ENCODE assay signal across 19 mouse cellular contexts in genomic region chr1:173995003-173995402, GRCm38 (mm10). TPM values are rescaled to one million over a fixed set of nuclear protein-coding genes. Genes with fewer than 3 reads are reported as not detected.
"Had no signal": no experiment of that assay in that cellular context is flagged by ENCODE, and none has a peak within 500 bp of the region (broad histone marks: within the 10 kb centered on the region; RNA-seq: fewer than 3 reads in every experiment).

No protein-coding gene starts in this region.

- H3K4me3 ChIP-seq: layer of hippocampus, adult 2 months; limb, embryonic 10.5 days; liver, embryonic 15.5 days; neural tube, embryonic 12.5 days had no signal

- H3K27ac ChIP-seq: kidney, postnatal 0 days; layer of hippocampus, adult 2 months; limb, embryonic 10.5 days; liver, embryonic 15.5 days; neural tube, embryonic 12.5 days had no signal

- H3K4me1 ChIP-seq: limb, embryonic 10.5 days; liver, embryonic 15.5 days; neural tube, embryonic 12.5 days had no signal

- DNase-seq: kidney, adult 9 months; kidney, postnatal 36 days; lung, adult 2 months; lung, postnatal 36 days; thymus, adult 18-20 months; thymus, postnatal 14 days had no signal

- H3K9ac ChIP-seq: liver, embryonic 15.5 days; neural tube, embryonic 12.5 days had no signal

- ATAC-seq: lung, postnatal 0 days had no signal

- H3K36me3 ChIP-seq: limb, embryonic 10.5 days; liver, embryonic 15.5 days; neural tube, embryonic 12.5 days had no signal

- H3K4me2 ChIP-seq: liver, embryonic 11.5 days; liver, embryonic 15.5 days; neural tube, embryonic 12.5 days had no signal

- H3K9me3 ChIP-seq: limb, embryonic 10.5 days; liver, embryonic 15.5 days; neural tube, embryonic 12.5 days had no signal

- H3K27me3 ChIP-seq: liver, embryonic 15.5 days; neural tube, embryonic 12.5 days had no signal

RNA-seq across cellular contexts. Expression of gene Ifi202b, which starts 12.5 kb away (rescaled TPM):
- total RNA-seq: layer of hippocampus, adult 2 months; layer of hippocampus, postnatal 10 days; left cerebral cortex, postnatal 10 days; megakaryocyte progenitor cell, adult 5-6 weeks; monocyte, adult 5-6 weeks had no signal
- polyA plus RNA-seq: kidney, postnatal 0 days; limb, embryonic 10.5 days; liver, embryonic 11.5 days; liver, embryonic 15.5 days; neural tube, embryonic 12.5 days had no signal

RNA-seq across cellular contexts. Expression of gene Ifi205, which starts 36.6 kb away (rescaled TPM):
- total RNA-seq: left cerebral cortex, postnatal 10 days had no signal
- polyA plus RNA-seq: limb, embryonic 10.5 days; neural tube, embryonic 12.5 days had no signal

RNA-seq across cellular contexts. Expression of gene Olfr433, which starts 45.5 kb away (rescaled TPM):
- total RNA-seq: layer of hippocampus, adult 2 months; layer of hippocampus, postnatal 10 days; left cerebral cortex, postnatal 10 days; monocyte, adult 5-6 weeks had no signal
- polyA plus RNA-seq: kidney, postnatal 0 days; limb, embryonic 10.5 days; limb, embryonic 14.5 days; lung, postnatal 0 days; neural tube, embryonic 12.5 days; stomach, embryonic 14.5 days had no signal

RNA-seq across cellular contexts. Expression of gene Ifi203, which starts 52.5 kb away (rescaled TPM):
- polyA plus RNA-seq: limb, embryonic 10.5 days had no signal
